Mouse (Mus musculus) megakaryocyte progenitor cell, adult 5-6 weeks (primary cell): ENCODE measurements at regions not wholly inside any gene's neighbourhood (a gene's known extent, or its start where the extent isn't known, plus 50 kb on each side); places are given as distances from the start of the nearest gene placed in this dataset.
A peak's percentile ranks its signal among the peaks of the same experiment; 100 is the strongest.
"Not testable (repeated sequence)": the region's sequence is repeated elsewhere in the genome, so short reads cannot be mapped to it uniquely, and the experiment has no call there.

Source experiments
- ATAC-seq: replicated peaks from 2 replicates; pipeline ENCODE4 v1.8.0; 2016; ENCODE audit warnings: mild to moderate bottlenecking, moderate TSS enrichment, inconsistent platforms; ENCODE audit not compliant: poor library complexity

DNA sequence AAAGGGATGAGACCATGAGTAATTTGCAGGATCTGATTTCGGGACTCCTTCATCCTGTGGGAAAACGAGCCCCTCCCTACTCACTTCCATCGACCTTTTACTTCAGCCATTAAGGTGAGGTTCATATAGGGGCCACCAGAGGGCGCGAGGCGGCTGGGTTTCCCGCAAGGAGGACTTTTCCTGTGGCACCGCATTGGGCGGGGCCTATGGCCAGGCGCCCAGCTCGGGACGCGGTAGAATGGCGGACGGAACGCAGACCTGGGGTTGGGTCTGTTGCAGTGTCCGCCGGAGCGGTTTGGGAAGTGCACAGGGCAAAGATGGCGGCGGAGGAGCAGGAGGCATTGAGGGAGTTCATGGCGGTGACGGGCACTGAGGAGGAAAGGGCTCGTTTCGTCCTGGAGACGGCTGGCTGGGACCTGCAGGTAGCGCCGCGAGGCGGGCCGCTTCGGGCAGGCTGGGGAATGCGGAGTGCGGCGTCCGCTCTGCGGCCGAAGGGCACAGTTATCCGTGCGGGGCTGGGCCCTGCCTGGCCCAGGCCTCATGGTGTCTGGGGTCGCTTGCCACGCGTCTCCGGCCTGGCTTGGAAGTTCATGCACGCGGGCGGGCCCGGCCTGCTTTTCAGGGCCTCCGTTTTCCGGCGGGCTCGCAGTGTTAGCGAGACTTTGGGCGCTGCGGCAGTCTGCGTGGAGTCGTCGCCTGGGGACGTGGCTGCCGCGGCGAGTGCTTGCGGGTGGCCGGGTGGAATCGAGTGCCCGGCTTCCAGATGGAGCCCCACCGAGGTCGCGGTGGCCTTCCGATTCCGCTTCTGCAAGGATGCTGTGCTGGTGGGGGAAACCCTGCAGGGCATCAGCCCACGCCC, 219.1 kb downstream of the Gm31371 start:
- ATAC-seq = peak; percentile 100

GRCm38 (mm10) chr8:20123545-20123944, 220.4 kb downstream of the Gm31371 start:
- not testable (repeated sequence) for ATAC-seq

DNA sequence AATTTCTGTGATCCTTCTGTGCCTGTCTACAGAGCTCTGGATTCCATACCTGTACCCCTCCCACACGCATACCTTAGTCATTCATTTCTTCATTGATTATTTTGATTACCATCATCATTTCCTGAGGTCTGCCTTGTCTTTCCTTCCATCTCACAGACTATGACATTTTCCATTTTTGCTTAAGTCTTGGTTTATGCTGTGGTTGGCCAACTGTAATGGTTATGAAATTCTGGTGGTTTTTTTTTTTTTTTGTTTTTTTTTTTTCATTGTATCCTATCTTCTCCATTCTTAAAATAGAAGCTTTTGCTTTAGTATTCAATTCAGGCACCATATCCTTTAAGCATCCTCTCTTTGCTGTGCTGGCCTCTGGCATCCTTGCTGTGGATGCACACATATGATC, 227.4 kb downstream of the Gm15319 start:
- ATAC-seq = peak; percentile 73; the same call in 1 of the 2 replicates

DNA sequence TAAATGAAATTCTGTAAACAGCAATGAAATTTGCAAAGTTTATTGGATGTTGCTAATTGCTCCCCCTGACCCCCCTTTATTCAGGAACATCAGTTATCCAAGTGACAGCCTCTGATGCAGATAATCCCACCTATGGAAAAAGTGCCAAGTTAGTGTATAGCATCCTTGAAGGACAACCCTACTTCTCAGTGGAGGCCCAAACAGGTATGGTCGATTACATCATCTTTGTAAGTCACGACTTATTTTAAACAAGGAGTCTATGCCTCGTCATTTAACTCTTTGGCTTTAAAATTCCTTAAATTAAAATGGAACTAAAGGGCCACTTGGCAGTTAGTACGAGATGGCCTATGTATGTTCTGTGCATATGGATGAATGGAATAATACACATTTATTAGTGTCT, 217.6 kb downstream of the Gm15319 start:
- not testable (repeated sequence) for ATAC-seq

GRCm38 (mm10) chr8:20151317-20152047, 211.5 kb downstream of the Gm15319 start:
- peak; percentile 85 for ATAC-seq

GRCm38 (mm10) chr8:20154091-20154490, 208.9 kb downstream of the Gm15319 start:
- not testable (repeated sequence) for ATAC-seq
